Mouse (Mus musculus): Measurements from ENCODE around the gene Aplf.

- TF ChIP-seq POLR2A (IDR thresholded peaks at IDR 0.05; ENCODE audit: extremely low read depth, insufficient read depth, low read length) (no peak), CTCF (IDR thresholded peaks at IDR 0.05; ENCODE audit: low read depth, low read length) (no peak)
Measured at GRCm38 (mm10) chr6:87581071-87581470, 90.9 kb downstream of the Aplf start.
